Mouse (Mus musculus) urinary bladder, adult 2 months (tissue): ENCODE results near the gene Prdm9. TPM values are rescaled to one million over a fixed set of nuclear protein-coding genes. Genes with fewer than 3 reads are reported as not detected.

Experiments used
- DNase-seq: peaks from one replicate; pipeline ENCODE4 v3.0.0; 2022; ENCODE audit warnings: low spot score
- polyA plus RNA-seq: library from polyadenylated mRNA; depleted of rRNA; stranded (reverse); fragments of >200 nt; gene quantifications from 2 replicates; pipeline ENCODE4 v1.2.3, GENCODE M21; 2012; rRNA removed

Prdm9 gene
- polyA plus RNA-seq, 1 experiment = 5.7 TPM

DNA sequence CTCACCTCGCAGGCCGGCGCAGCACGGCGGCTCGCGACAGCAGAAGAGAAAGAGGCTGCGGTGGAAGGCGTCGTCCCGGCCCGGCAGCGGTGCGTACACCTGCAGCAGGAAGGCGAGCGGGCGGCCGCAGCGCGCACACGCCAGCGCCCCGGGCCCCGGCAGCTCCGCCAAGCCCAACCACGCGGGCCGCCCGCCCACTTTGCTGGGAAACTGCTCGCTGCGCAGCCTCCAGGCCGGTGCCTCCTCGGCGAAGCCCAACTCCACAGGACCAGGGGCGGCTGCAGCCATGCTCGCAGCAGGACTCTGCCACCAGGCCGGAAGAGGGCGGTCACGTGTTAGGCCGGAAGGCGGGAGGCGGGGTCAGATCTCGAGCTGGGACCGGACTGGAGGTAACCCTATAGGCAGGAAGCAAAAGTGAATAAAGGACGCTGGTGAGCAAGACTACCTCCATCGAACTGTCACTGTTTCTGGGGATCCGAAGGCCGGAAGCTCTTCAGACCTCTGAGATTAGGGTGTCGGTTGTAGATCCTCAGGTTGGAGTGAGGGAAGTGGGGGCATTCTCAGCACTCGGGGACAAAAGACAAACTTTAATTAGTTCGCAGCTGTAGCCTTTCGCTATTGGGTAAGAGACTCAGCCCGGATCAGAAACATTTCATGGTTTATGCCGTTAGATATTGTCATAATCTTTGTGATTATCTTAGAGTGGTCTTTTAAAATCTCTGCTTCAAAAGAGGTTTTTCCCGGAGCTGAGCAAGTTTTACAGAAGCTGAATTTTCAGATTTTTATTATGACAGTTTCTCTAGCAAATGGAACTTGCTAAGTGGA lies 37.0 kb downstream of the Prdm9 start, which contains the start of gene Pdcd2:
Gene Pdcd2 (minus strand): TSS at position 316 of the 825 bp plus-strand sequence.
- DNase-seq = peak; percentile 90

GRCm38 (mm10) chr17:15526304-15526703 lies 37.9 kb downstream of the Prdm9 start:
- no peak for DNase-seq

DNA sequence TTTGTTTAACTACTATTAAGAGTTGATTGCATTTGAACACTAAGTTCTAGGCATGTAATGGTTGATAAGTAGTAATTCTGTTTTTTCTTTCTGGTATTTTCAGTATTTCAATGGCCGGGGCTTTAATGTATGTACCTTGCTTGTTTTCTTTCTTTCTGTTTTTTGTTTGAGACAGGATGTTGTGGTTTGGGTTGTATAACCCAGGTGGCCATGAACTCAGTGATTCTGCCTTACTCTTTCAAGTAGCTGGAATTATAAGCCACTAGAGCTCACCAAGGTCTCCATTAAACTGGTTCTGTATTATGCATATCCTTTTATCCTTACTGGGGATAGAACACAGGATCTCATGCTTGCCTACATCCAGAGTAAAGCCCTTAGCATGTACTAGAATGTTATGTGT lies 45.4 kb downstream of the Prdm9 start:
- DNase-seq = no peak

- no peak for DNase-seq
Observed at GRCm38 (mm10) chr17:15518186-15518585, 46.0 kb downstream of the Prdm9 start.

GRCm38 (mm10) chr17:15517776-15518175 lies 46.4 kb downstream of the Prdm9 start:
- no peak for DNase-seq

GRCm38 (mm10) chr17:15510694-15511093 lies 53.5 kb downstream of the Prdm9 start:
- no peak for DNase-seq

- DNase-seq = peak; percentile 85
Observed at GRCm38 (mm10) chr17:15499656-15500394, 64.3 kb downstream of the Prdm9 start, which contains the start of the genes Psmb1 and Tbp. Gene Psmb1, minus strand, starts transcription at chr17:15499751. Gene Tbp, plus strand, starts transcription at chr17:15499888.

DNA sequence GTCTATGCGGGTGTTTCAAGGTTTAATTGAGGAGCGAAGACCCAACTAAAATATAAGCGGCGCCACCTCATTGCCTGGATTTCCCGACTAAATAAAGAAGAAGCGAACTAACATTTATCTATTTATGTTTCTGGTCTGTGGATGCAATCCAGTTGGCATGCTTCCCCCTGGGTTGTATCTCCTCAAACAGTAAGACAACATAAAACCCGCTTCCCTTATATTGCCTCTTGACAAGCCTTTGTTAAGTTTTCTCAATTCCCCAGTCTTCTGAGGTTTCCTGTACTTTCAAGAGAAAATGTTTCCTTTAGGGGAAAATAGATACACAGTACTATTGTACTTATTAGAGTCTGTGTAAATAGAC lies 65.4 kb downstream of the Prdm9 start:
- no peak for DNase-seq

GRCm38 (mm10) chr17:15497882-15498752 lies 66.0 kb downstream of the Prdm9 start:
- peak; percentile 84 for DNase-seq

Other genes starting within 250 kb of the Prdm9 start
- 8.7 and 9.4 TPM in 2 replicates for gene Dll1, start 187.5 kb downstream of the Prdm9 start, polyA plus RNA-seq
- gene Fam120b, start 168.2 kb downstream of the Prdm9 start, polyA plus RNA-seq = 16.9 and 18.1 TPM in 2 replicates
- gene Psmb1, start 64.6 kb downstream of the Prdm9 start, polyA plus RNA-seq = 145 and 185 TPM in 2 replicates
- gene Tbp, start 64.5 kb downstream of the Prdm9 start, polyA plus RNA-seq = 29.3 and 32.4 TPM in 2 replicates
- gene Pdcd2, start 37.1 kb downstream of the Prdm9 start, polyA plus RNA-seq = 23.2 and 23.8 TPM in 2 replicates
- gene Chd1, start 140.6 kb upstream of the Prdm9 start, polyA plus RNA-seq = 5.8 and 8.2 TPM in 2 replicates